Mouse (Mus musculus) left cerebral cortex, postnatal 4 days (tissue): ENCODE measurements at regions not wholly inside any gene's neighbourhood (a gene's known extent, or its start where the extent isn't known, plus 50 kb on each side); places are given as distances from the start of the nearest gene placed in this dataset.
A peak's percentile ranks its signal among the peaks of the same experiment; 100 is the strongest.
"Not testable (repeated sequence)": the region's sequence is repeated elsewhere in the genome, so short reads cannot be mapped to it uniquely, and the experiment has no call there.

Experiments used
- DNase-seq: peaks from one replicate; pipeline ENCODE4 v3.0.0-alpha.2; 2022
- intact Hi-C: fragments of 180-260 bp; cut with DNase I; formaldehyde crosslinking; loops from one replicate; pipeline ENCODE4 v1.15.1; 2025

DNA sequence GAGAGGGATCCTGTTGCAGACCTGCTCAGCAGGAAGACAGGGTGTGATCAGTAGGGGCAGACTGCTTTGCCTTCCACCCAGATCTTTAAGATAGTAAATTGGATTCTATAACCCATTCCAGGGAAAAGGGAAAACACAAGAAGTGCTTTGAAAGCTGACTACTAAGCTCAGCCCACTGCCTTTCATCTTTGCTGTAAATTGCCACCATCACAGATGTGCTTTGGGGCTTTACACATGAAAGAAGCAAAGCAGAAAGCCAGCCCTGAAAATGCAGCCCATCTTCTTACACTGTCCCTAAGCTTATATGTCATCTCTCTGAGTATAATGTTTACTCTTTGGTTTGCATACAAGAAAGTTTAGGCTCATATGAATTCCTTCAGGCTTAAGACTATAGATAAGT, 283.6 kb downstream of the Tm4sf1 start:
- intact Hi-C loops = no loop called here

DNA sequence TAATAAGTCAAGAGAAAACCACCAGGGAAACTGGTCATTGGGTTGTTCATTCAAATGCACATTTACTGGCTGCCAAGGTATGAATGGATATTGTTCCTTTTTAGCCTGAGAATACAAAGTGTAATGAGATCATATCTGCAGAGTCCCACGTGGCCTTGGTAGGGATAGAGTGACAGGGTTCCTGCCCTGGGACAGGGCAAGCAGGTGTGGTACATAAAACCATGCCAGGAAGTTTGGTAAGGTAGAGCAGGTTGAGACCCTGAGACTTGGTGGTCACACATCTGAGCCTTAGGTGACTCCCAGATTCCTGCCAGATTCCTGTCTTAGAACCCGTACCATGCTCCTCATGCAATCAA, 320.5 kb downstream of the Tm4sf1 start:
- intact Hi-C loops = no loop called here
- no peak for DNase-seq

More for the DNA sequence above, 283.6 kb downstream of the Tm4sf1 start:
- DNase-seq = no peak

DNA sequence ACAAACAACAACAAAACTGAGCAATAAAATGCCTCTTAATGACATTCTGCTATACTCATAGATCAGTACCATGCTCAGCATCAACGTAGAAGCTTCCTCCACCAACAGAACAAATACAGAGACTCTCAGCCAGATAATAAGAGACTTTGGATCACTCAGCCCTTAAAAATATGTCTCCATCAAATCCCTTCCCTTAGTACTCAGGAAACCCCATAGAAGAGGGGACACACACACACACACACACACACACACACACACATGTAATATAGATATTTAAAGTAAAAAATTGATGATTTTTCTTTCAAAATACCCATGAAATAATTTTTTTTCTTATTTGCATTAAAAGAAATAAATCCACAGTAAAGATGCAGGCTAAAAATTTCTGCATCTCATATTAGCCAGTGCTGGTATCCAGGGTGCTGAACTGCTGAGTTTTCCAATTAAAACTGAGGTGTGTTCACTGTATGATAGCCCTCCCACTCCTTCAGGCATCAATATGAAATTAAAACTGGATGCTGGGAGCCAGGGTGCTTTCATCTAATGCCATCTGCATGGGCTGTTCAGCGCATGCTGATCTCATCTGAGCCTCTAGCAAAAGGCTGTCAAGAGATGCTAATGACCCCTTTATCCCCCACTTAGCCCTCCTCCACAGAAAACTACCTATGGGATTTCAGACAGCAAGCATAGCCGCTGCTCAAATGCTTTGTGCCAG, 321.0 kb downstream of the Tm4sf1 start:
- intact Hi-C loops = no loop called here

DNA sequence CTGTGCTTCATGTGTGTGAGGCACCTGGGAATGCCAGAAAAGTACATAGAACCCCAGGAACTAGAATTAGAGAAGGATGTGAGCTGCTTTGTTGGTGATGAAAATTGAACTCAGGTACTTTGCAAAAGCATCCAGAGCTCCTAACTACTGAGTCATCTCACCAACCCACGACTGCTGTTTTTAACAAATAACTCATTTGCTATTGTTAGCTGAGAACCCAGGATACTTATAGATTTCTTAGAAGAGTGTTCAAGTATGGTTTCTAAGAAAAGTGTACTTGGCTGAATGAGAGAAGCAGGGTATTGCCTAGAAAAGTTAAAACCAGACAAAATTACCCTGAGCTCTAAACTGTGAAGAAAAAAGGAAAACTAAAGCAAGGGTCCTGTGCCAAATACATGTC, 335.8 kb downstream of the Tm4sf1 start:
- intact Hi-C loops = no loop called here
- DNase-seq = no peak

More for the DNA sequence above, 321.0 kb downstream of the Tm4sf1 start:
- DNase-seq = no peak

DNA sequence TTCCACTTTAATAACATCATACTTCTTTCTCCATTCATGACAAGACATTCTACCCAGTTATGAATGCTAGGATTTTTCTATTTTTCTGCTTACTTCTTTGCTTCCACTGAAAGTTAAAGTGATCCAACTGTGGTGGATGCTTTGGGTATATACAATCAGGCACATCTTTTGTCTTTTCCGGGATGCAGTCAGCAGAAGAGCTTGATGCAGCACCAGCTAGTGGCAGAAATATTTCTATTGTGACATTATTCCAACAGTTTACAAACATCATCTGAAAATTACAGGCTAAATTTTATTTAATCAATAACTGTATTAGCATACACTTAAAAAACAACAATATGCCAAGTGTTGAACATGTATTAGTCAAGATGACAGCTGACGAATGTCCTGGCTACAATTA, 336.3 kb downstream of the Tm4sf1 start:
- intact Hi-C loops = no loop called here
- no peak for DNase-seq

DNA sequence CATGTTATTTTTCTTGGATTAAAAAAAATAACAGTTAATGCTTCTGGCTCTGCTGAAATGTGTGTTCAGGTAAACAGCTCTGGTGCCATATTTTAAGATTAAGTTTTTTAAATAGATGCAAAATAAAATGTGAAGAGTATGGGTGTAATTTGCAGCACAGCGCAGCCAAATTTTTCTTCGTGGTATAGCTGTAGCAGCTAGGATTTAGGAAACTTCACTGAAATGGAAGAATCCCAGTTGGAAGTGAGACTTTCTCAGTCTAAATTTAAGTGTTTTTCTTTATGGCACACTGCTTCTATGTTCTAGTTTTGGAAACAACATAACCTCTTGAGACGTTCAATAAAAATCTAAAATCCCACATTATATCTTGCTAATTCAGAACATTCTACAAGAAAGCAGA, 337.6 kb downstream of the Tm4sf1 start:
- DNase-seq = no peak
- intact Hi-C loops = no loop called here

DNA sequence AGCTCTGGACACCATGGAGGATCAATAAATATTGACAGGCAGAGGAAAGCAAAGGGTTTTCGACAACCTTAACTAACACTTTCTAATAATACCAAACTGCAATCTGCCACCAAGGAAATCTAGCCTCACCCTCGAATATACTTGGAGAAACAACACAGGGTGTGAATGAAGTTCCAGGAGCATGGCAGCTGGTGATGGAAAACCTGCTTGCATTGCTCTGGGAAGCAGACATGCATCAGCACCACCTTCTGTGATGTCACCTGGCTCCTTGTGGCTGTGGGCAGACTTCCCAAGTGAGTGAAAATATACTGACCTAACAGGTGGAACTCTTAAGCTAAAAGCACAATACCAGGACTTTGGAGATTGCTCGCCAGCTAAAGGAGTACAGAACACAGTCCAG, 338.5 kb downstream of the Tm4sf1 start:
- peak; percentile 24 for DNase-seq
- intact Hi-C loops = no loop called here

DNA sequence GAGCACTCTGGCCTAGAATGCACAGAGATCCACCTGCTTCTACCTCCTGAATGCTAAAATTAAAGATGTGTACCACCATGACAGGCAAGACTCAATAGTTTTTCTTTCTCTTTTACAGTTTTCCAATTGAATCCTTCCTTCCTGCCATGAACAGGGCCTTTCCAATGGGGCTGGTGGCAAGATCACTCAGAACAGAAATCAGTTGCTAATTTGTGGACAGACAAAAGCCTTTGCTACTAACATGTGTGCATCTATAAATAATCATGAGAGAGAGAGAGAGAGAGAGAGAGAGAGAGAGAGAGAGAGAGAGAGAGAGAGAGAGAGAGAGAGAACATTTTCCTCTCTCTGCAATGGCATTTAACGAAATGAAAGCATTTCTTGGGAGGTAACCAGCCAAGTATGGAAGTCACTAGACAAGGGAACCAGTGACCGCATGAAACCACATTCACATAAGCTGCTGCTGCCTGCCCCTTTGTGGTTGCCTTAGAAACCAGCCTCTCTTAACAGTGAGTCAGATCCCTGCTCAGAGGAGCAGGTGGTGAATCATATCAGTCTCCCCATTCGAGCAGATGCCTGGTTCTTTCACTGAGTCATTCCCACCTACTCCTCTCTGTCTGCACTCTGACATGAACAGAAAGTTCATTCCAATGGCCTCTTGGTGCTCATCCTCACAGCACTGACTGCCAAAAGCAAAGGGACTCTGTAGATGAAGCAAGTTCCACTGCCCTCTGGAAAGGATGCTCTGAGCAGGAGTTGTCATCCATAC, 339.4 kb downstream of the Tm4sf1 start:
- peak; percentile 51 for DNase-seq
- intact Hi-C loops = no loop called here

DNA sequence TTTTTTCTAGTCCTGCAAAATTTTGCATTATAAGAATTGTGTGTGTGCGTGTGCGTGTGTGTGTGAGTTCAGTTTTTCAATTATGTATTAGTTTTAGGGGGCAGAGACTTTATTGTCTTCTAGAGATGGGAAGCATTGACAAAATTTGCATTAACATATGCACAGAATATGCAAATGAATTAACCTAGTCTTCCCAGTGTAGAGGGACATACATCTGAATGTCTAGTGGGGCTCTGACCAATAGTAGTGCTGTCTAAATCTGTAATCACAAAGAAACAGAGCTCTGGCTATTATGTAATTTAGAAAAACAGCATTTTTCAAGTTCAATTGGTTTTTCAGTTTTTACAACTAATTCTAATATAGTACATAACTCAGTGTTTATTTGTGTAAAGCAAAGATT, 344.8 kb downstream of the Tm4sf1 start:
- DNase-seq = no peak
- intact Hi-C loops = no loop called here

DNA sequence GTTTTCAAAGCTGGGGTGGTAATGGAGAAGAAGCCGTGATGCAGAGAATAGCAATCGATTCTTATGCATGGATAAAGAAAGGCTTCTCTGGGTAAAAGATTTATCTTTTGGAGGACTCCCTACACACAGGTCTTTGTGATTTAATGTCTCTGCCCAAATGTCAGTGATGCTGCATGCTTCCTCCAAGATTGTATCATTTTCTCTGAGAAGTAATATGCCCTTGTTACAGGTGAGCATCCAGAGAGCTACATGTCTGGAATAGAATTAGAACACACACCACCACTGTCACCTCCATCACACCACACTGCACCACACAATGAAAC, 346.0 kb downstream of the Tm4sf1 start:
- DNase-seq = no peak
- intact Hi-C loops = no loop called here

DNA sequence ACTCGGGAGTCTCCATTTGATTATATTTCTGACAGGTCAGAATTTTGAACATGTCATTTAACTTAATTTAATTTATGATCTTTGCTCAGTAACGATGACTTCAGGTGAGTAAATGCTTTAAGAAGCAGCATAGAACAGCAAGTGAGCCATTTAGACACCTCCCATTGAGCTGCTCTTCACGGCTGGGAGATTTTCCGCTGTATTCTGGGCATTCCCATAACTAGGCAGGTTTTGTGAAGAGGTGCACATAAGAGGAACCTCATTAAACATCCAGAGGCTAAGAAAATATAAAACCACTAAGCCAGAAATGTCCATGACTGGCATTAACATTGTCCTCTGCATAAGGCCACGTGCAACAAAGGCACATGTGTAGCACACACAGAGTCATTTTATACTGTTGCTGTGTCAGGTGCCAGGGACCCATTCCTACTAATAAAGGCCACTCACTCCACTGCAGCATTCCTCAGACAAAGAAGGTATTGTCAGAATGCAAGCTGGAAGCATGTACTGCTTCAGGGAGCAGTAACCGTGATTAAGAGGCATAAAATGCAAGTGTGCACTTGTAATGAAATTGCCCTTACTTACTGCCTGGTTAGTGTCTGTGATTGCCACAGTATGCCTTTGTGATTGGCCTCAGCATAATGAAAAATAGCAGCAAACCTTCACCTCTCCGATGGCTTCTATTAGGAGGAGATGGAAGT, 346.5 kb downstream of the Tm4sf1 start:
- intact Hi-C loops = no loop called here
- DNase-seq = no peak

DNA sequence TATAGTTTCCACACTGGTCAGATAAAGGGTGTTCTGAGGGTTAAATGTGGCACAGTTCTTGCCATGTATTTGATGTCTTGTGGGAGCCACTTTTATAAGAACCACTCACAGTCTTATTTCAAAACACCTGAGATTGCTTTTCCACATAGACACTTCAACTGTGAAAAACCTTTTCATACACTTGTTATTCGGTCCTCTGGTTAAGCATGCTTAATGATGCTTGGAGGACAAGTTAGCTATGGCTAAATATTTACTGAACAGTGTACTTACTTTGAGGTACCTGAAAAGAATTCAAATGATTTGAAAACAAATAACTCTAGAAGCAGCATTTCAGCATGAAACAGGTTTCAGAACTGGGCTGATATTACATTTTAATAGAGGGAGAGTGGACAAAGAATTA, 359.2 kb downstream of the Tm4sf1 start:
- intact Hi-C loops, DNase-seq: not testable (repeated sequence)

DNA sequence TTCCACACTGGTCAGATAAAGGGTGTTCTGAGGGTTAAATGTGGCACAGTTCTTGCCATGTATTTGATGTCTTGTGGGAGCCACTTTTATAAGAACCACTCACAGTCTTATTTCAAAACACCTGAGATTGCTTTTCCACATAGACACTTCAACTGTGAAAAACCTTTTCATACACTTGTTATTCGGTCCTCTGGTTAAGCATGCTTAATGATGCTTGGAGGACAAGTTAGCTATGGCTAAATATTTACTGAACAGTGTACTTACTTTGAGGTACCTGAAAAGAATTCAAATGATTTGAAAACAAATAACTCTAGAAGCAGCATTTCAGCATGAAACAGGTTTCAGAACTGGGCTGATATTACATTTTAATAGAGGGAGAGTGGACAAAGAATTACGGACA, 372.8 kb downstream of the Tm4sf1 start:
- intact Hi-C loops, DNase-seq: not testable (repeated sequence)

DNA sequence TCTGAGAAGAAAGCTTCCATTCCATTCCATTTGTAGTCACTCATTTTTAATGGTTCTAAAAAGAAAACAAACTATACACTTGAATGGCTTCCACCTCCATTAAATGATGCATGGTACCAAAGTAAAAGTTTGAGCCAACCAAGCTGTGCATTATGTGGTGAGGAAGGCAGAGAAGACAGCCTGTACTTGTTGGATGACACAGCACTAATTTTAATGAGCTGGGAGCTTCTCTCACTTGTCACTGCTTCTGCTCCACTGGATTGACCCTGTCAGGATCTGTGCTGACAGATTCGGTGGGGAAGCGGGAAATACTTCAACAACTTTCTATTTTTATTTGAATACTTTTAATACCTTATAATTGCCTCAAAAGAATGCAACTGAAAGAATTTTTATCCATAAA, 403.3 kb downstream of the Tm4sf1 start:
- no peak for DNase-seq
- intact Hi-C loops = no loop called here

DNA sequence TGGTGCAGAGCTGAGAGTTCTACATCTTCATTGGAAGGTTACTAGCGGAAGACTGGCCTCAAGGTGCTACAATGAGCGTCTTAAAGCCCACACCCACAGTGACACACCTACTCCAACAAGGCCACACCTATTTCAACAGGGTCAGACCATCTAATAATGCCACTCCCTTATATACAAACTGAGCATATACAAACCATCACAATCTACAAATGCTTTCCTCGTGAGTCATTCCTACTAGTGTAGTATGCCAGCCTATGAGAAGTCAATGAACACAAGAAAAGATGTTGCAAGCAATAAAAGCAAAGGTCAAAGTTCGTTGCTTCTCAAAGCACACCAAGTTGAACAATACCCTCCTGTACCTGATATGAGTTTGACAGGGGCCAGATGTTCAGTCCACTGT, 424.7 kb downstream of the Tm4sf1 start:
- intact Hi-C loops = no loop called here

DNA sequence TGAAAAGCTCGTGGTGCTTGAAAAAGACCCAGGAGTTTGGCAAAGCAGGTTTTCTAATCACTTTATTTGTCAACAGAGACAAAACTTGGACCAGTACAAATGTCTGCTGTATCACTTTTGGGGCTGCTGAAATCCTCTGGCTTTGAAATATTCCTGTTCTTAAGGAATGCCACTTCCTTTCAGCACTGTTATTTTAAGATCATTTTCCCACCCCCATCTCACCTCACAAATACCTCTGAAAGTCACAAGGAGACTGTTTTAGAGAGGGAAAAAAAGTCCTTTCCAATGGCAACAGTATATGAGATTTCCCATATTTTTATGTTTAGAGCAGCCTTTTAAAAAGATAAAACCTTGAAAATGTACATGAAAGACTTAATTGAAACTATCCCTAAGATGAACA, 438.2 kb downstream of the Tm4sf1 start:
- no peak for DNase-seq
- intact Hi-C loops = no loop called here

More for the DNA sequence above, 424.7 kb downstream of the Tm4sf1 start:
- DNase-seq = no peak

DNA sequence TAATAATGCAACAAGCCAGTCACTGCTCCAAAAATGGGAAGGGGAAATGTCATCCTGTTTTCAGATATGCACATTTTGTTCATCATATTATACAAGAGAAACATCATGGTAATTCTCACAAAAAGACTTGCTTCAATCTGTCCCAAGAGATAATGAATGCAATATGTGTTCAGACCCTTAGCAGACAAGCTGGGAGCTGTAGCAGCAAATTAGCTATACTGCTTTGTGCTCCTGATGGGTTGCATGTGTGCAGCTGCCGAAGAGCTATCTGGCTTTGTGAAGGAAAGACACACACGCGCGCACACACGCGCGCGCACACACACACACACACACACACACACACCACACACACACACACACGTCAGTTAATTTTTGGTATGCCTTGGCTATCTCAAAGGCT, 441.9 kb downstream of the Tm4sf1 start:
- intact Hi-C loops = no loop called here
- no peak for DNase-seq

DNA sequence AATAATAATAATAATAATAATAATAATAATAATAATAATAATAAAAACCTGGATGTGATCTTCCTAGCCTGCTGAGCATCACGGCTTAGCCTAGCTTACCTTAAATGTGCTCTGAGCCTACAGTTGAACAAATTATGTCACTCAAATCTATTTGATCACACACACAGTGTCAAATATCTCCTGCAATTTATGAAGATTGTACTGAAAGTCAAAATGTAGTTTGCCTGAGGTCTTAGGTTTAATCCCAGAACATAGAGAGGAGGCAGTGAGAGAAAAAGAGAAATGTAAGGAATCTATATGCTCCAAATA, 456.4 kb downstream of the Tm4sf1 start:
- intact Hi-C loops = no loop called here

DNA sequence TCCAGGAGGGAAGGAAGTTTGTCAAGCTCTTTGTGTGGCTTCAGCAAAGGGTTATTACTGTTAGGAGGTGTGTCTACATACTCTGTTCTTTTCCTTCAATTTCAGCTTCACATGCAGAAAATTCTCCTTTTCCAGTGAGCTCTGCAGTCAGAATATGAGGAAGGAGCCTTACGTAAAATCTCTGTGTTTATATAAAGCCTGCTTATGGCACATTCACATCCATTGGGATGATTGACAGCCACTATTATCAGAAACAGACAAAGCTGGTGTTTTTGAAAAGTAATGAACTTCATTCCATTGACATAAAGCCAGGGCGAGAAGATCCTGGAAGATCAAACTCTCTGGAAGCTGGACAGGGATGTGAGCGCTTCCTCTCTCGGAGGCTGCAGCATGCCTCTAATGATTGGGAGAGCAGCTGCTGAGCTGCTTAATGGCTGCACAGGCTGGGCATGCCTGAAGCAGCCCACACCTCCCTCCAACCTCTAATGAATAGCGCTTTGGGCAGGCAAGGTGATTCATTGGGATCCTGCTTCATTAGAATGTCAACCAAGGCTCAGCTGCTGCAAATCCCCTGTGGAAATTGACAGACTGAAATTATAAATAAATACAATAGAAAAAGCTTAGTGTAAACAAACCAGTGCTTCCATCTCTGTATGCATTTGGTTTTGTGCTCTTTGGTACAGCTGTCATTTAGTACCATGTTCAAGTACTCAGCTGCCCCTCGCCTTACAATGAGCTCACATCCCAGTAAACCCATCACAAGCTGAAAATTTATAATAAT, 456.9 kb downstream of the Tm4sf1 start:
- peak; percentile 1 for DNase-seq
- intact Hi-C loops = no loop called here

More for the DNA sequence above, 456.4 kb downstream of the Tm4sf1 start:
- DNase-seq = no peak

DNA sequence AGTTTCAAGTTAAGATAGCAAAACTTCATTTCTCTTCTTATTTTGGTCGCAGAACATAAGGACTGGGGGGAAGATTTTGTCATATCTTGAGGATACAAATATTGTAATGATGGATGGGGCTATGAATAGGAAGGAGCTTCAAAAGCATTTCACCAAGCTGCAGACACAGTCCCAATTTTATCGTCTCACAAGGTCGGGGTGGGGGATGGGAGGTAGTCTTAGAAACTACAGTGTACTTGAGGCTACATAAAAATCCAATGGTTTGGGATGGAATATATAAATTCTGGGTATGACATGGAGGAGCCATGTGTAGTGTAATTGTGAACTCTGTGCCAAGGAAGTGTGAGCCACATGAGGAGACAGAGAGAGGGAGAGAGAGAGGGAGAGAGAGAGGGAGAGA, 464.6 kb downstream of the Tm4sf1 start:
- intact Hi-C loops = no loop called here
- DNase-seq = no peak

DNA sequence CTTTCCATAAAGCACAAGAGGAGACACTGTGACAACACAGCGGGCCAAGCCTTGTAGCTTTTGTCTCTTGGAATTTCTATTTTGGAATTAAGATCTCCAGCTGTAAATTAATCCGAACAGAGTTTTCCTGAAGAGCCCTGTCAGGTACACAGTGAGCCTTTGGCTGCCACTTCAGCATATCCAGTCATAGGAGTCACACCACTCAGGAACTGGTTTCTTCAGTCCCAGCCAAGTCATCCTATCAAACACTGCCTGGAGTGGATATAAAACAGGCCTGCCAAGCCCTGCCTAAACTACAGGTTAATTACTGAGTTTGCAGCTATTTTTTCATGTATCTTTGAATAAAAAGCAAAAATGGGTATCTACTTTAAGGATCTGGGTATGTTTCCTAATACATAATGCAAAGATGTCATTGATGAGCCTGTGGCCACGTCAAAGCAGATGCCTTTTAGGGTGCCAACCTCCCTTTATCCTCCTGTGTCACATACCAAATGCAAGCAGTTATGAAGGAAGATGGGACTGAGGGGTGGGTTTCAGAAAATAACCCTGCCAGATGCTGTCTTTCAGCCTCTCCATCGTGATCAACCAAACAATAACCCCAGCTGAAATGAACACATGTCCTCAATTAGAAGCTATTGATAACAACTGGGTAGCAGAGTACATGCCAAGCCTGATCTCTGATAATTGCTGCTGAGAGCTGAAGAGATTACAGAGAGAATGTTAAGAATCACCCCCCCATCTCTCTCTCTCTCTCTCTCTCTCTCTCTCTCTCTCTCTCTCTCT, 471.3 kb downstream of the Tm4sf1 start:
- intact Hi-C loops = no loop called here
- DNase-seq = no peak
